Mouse (Mus musculus) MEL-GATA-1-ER (cell line): ENCODE measurements around the gene Srcin1.

ENCODE experiments used
- DNase-seq: peaks from one replicate; pipeline ENCODE4 v3.0.0-alpha.2; 2012; ENCODE audit warnings: low read depth; ENCODE audit errors: extremely low read depth

The Srcin1 gene

GRCm38 (mm10) chr11:97576136-97576906 lies at the start of gene Srcin1:
TSS of gene Srcin1 (minus strand) at chr11:97576186.
- no peak for DNase-seq

- DNase-seq: no peak
Observed at GRCm38 (mm10) chr11:97625551-97625950, 49.6 kb upstream of the Srcin1 start.

GRCm38 (mm10) chr11:97623166-97623565 lies 47.2 kb upstream of the Srcin1 start:
- DNase-seq: no peak

- peak; percentile 47 for DNase-seq
Observed at GRCm38 (mm10) chr11:97622440-97622839, 46.5 kb upstream of the Srcin1 start.

GRCm38 (mm10) chr11:97619391-97619795 lies 43.4 kb upstream of the Srcin1 start:
- DNase-seq: no peak

- DNase-seq: no peak
Observed at GRCm38 (mm10) chr11:97618368-97618767, 42.4 kb upstream of the Srcin1 start.

- no peak for DNase-seq
Observed at GRCm38 (mm10) chr11:97615276-97615675, 39.3 kb upstream of the Srcin1 start.

GRCm38 (mm10) chr11:97611076-97611475 lies 35.1 kb upstream of the Srcin1 start:
- DNase-seq: no peak

- DNase-seq: no peak
Observed at GRCm38 (mm10) chr11:97609743-97610142, 33.8 kb upstream of the Srcin1 start.

GRCm38 (mm10) chr11:97608933-97609332 lies 32.9 kb upstream of the Srcin1 start:
- DNase-seq: no peak

- DNase-seq: no peak
Observed at GRCm38 (mm10) chr11:97607056-97607725, 31.2 kb upstream of the Srcin1 start.

GRCm38 (mm10) chr11:97603891-97604290 lies 27.9 kb upstream of the Srcin1 start:
- DNase-seq: peak; percentile 36

- DNase-seq: no peak
Observed at GRCm38 (mm10) chr11:97602223-97602622, 26.2 kb upstream of the Srcin1 start.

GRCm38 (mm10) chr11:97599104-97599503 lies 23.1 kb upstream of the Srcin1 start:
- DNase-seq: no peak

GRCm38 (mm10) chr11:97597945-97598691 lies 22.1 kb upstream of the Srcin1 start:
- no peak for DNase-seq

GRCm38 (mm10) chr11:97594136-97594535 lies 18.1 kb upstream of the Srcin1 start:
- DNase-seq: no peak

GRCm38 (mm10) chr11:97591910-97592309 lies 15.9 kb upstream of the Srcin1 start:
- DNase-seq: no peak

GRCm38 (mm10) chr11:97590227-97590960 lies 14.4 kb upstream of the Srcin1 start:
- no peak for DNase-seq

- no peak for DNase-seq
Observed at GRCm38 (mm10) chr11:97589216-97589615, 13.2 kb upstream of the Srcin1 start.

GRCm38 (mm10) chr11:97585932-97586331 lies 9.9 kb upstream of the Srcin1 start:
- peak; percentile 24 for DNase-seq

GRCm38 (mm10) chr11:97584476-97584875 lies 8.5 kb upstream of the Srcin1 start:
- DNase-seq: no peak
